Mouse (Mus musculus): ENCODE measurements at regions not wholly inside any gene's neighbourhood (a gene's known extent, or its start where the extent isn't known, plus 50 kb on each side); places are given as distances from the start of the nearest gene placed in this dataset.

GRCm38 (mm10) chr17:45258007-45258406, 175.5 kb downstream of the Cdc5l start:
- 82% methylated on average over 7 of the region's 7 CpGs for WGBS
- no peak overlapping the region for H3K9ac ChIP-seq

GRCm38 (mm10) chr17:45252593-45253230, 180.8 kb downstream of the Cdc5l start:
- peaks cover 15% of the 10 kb centered on the region for H3K4me1 ChIP-seq
- H3K27me3 ChIP-seq = no peaks in the 10 kb centered on the region
- H3K27ac ChIP-seq = no peak overlapping the region
- no peaks in the 10 kb centered on the region for H3K36me3 ChIP-seq
- H3K9ac ChIP-seq = no peak overlapping the region
- H3K9me3 ChIP-seq = no peaks in the 10 kb centered on the region
- no peak overlapping the region for H3K4me3 ChIP-seq
- WGBS = 69% methylated on average over 15 of the region's 15 CpGs
- ATAC-seq (ENCODE audit: insufficient number of reproducible peaks, insufficient read depth, low FRiP score, low TSS enrichment) = no peak
- no peak overlapping the region for H3K4me2 ChIP-seq (replicated peaks)

More at GRCm38 (mm10) chr17:45258007-45258406, 175.5 kb downstream of the Cdc5l start:
- H3K36me3 ChIP-seq = no peaks in the 10 kb centered on the region
- no peak overlapping the region for H3K4me3 ChIP-seq
- H3K4me1 ChIP-seq = peaks cover 3% of the 10 kb centered on the region; the same call in 1 of the 2 replicates
- no peak for ATAC-seq (ENCODE audit: insufficient number of reproducible peaks, insufficient read depth, low FRiP score, low TSS enrichment)
- no peaks in the 10 kb centered on the region for H3K9me3 ChIP-seq
- no peak overlapping the region for H3K4me2 ChIP-seq (replicated peaks)
- H3K27ac ChIP-seq = no peak overlapping the region
- H3K27me3 ChIP-seq = no peaks in the 10 kb centered on the region

- H3K4me2 ChIP-seq (replicated peaks) = peak overlapping the region; percentile 19
- H3K36me3 ChIP-seq = no peaks in the 10 kb centered on the region
- no peak overlapping the region for H3K9ac ChIP-seq
- peaks cover 14% of the 10 kb centered on the region for H3K4me1 ChIP-seq
- H3K4me3 ChIP-seq = 0 out of 2 replicates have a peak overlapping the region, but pooled peaks have one; percentile 5
- WGBS = 21% methylated on average over 22 of the region's 22 CpGs
- no peaks in the 10 kb centered on the region for H3K9me3 ChIP-seq
- no peak overlapping the region for H3K27ac ChIP-seq
- no peaks in the 10 kb centered on the region for H3K27me3 ChIP-seq
- no peak for ATAC-seq (ENCODE audit: insufficient number of reproducible peaks, insufficient read depth, low FRiP score, low TSS enrichment)
Measured at GRCm38 (mm10) chr17:45251034-45251730, 182.4 kb downstream of the Cdc5l start.

- H3K4me2 ChIP-seq (replicated peaks) = no peak overlapping the region
- H3K27me3 ChIP-seq = no peaks in the 10 kb centered on the region
- no peaks in the 10 kb centered on the region for H3K36me3 ChIP-seq
- no peak overlapping the region for H3K9ac ChIP-seq
- H3K4me3 ChIP-seq = no peak overlapping the region
- H3K27ac ChIP-seq = no peak overlapping the region
- ATAC-seq (ENCODE audit: insufficient number of reproducible peaks, insufficient read depth, low FRiP score, low TSS enrichment) = no peak
- WGBS = 64% methylated on average over 10 of the region's 10 CpGs
- peaks cover 14% of the 10 kb centered on the region for H3K4me1 ChIP-seq
- H3K9me3 ChIP-seq = no peaks in the 10 kb centered on the region
Measured at GRCm38 (mm10) chr17:45250450-45250849, 183.1 kb downstream of the Cdc5l start.

GRCm38 (mm10) chr17:45247142-45248137, 186.1 kb downstream of the Cdc5l start:
- Histone ChIP-seq H3K4me1 (peaks cover 28% of the 10 kb centered on the region), H3K27ac (no peak overlapping the region)
- WGBS = 69% methylated on average over 29 of the region's 29 CpGs

GRCm38 (mm10) chr17:45244870-45245269, 188.7 kb downstream of the Cdc5l start:
- no peak overlapping the region for H3K4me3 ChIP-seq
- WGBS = 83% methylated on average over 10 of the region's 10 CpGs
- no peaks in the 10 kb centered on the region for H3K27me3 ChIP-seq
- H3K36me3 ChIP-seq = no peaks in the 10 kb centered on the region
- ATAC-seq (ENCODE audit: insufficient number of reproducible peaks, insufficient read depth, low FRiP score, low TSS enrichment) = no peak
- no peaks in the 10 kb centered on the region for H3K9me3 ChIP-seq
- H3K4me2 ChIP-seq (replicated peaks) = no peak overlapping the region
- H3K9ac ChIP-seq = no peak overlapping the region
- peaks cover 16% of the 10 kb centered on the region for H3K4me1 ChIP-seq
- H3K27ac ChIP-seq = no peak overlapping the region

More at GRCm38 (mm10) chr17:45247142-45248137, 186.1 kb downstream of the Cdc5l start:
- Histone ChIP-seq H3K36me3 (no peaks in the 10 kb centered on the region), H3K9me3 (no peaks in the 10 kb centered on the region), H3K4me3 (no peak overlapping the region), H3K9ac (no peak overlapping the region), H3K27me3 (no peaks in the 10 kb centered on the region), H3K4me2 (replicated peaks) (no peak overlapping the region)
- no peak for ATAC-seq (ENCODE audit: insufficient number of reproducible peaks, insufficient read depth, low FRiP score, low TSS enrichment)

GRCm38 (mm10) chr17:45243103-45243502, 190.4 kb downstream of the Cdc5l start:
- no peak overlapping the region for H3K4me2 ChIP-seq (replicated peaks)
- H3K4me3 ChIP-seq = no peak overlapping the region
- peak overlapping the region; percentile 65; the same call in 1 of the 2 replicates for H3K27ac ChIP-seq
- H3K36me3 ChIP-seq = no peaks in the 10 kb centered on the region
- no peaks in the 10 kb centered on the region for H3K27me3 ChIP-seq
- no peaks in the 10 kb centered on the region for H3K9me3 ChIP-seq
- 0 out of 2 replicates have a peak, but pooled peaks have one; percentile 43 for ATAC-seq (ENCODE audit: insufficient number of reproducible peaks, insufficient read depth, low FRiP score, low TSS enrichment)
- H3K9ac ChIP-seq = no peak overlapping the region
- WGBS = 33% methylated on average over 7 of the region's 7 CpGs
- peaks cover 16% of the 10 kb centered on the region for H3K4me1 ChIP-seq

GRCm38 (mm10) chr17:45242076-45242475, 191.5 kb downstream of the Cdc5l start:
- Histone ChIP-seq H3K4me1 (peaks cover 16% of the 10 kb centered on the region), H3K4me3 (no peak overlapping the region), H3K27me3 (no peaks in the 10 kb centered on the region), H3K36me3 (no peaks in the 10 kb centered on the region), H3K4me2 (replicated peaks) (no peak overlapping the region), H3K9me3 (0 out of 2 replicates have a peak, but pooled peaks cover 2% of the 10 kb centered on the region), H3K27ac (no peak overlapping the region; the same call in 1 of the 2 replicates), H3K9ac (no peak overlapping the region)
- ATAC-seq (ENCODE audit: insufficient number of reproducible peaks, insufficient read depth, low FRiP score, low TSS enrichment) = no peak
- 91% methylated on average over 6 of the region's 6 CpGs for WGBS

- no peak overlapping the region for H3K27ac ChIP-seq
- H3K36me3 ChIP-seq = no peaks in the 10 kb centered on the region
- no peak overlapping the region for H3K4me3 ChIP-seq
- H3K9me3 ChIP-seq = 0 out of 2 replicates have a peak, but pooled peaks cover 3% of the 10 kb centered on the region
- no peaks in the 10 kb centered on the region for H3K27me3 ChIP-seq
- H3K4me2 ChIP-seq (replicated peaks) = no peak overlapping the region
- ATAC-seq (ENCODE audit: insufficient number of reproducible peaks, insufficient read depth, low FRiP score, low TSS enrichment) = no peak
- peaks cover 16% of the 10 kb centered on the region for H3K4me1 ChIP-seq
- H3K9ac ChIP-seq = no peak overlapping the region
- WGBS = 15% methylated on average over 6 of the region's 7 CpGs
Measured at GRCm38 (mm10) chr17:45240963-45241543, 192.5 kb downstream of the Cdc5l start.

- no peak for ATAC-seq (ENCODE audit: insufficient number of reproducible peaks, insufficient read depth, low FRiP score, low TSS enrichment)
- Histone ChIP-seq H3K4me1 (peaks cover 16% of the 10 kb centered on the region), H3K4me2 (replicated peaks) (no peak overlapping the region), H3K9ac (no peak overlapping the region), H3K27ac (peak overlapping the region; percentile 46; the same call in 1 of the 2 replicates), H3K27me3 (no peaks in the 10 kb centered on the region), H3K36me3 (no peaks in the 10 kb centered on the region), H3K9me3 (0 out of 2 replicates have a peak, but pooled peaks cover 3% of the 10 kb centered on the region), H3K4me3 (no peak overlapping the region)
- 61% methylated on average over 6 of the region's 6 CpGs for WGBS
Measured at GRCm38 (mm10) chr17:45240545-45240944, 193.0 kb downstream of the Cdc5l start.

GRCm38 (mm10) chr17:45237246-45237645, 196.3 kb downstream of the Cdc5l start:
- Histone ChIP-seq H3K4me1 (peaks cover 11% of the 10 kb centered on the region; the same call in 1 of the 2 replicates), H3K9ac (no peak overlapping the region), H3K27me3 (no peaks in the 10 kb centered on the region), H3K27ac (no peak overlapping the region), H3K4me3 (no peak overlapping the region), H3K4me2 (replicated peaks) (no peak overlapping the region), H3K36me3 (no peaks in the 10 kb centered on the region), H3K9me3 (0 out of 2 replicates have a peak, but pooled peaks cover 3% of the 10 kb centered on the region)
- ATAC-seq (ENCODE audit: insufficient number of reproducible peaks, insufficient read depth, low FRiP score, low TSS enrichment) = no peak
- WGBS = 77% methylated on average over 1 of the region's 1 CpGs
